Mouse (Mus musculus): ENCODE measurements at regions not wholly inside any gene's neighbourhood (a gene's known extent, or its start where the extent isn't known, plus 50 kb on each side); places are given as distances from the start of the nearest gene placed in this dataset.
"Not testable (repeated sequence)": the region's sequence is repeated elsewhere in the genome, so short reads cannot be mapped to it uniquely, and the experiment has no call there.

- no peak for DNase-seq (ENCODE audit: low spot score in 2 of 2)
Measured at GRCm38 (mm10) chr10:111626009-111626408, 119.9 kb downstream of the Phlda1 start.

GRCm38 (mm10) chr10:111636283-111636682 lies 130.2 kb downstream of the Phlda1 start:
- no peak for DNase-seq (ENCODE audit: low spot score in 2 of 2)

GRCm38 (mm10) chr10:111637084-111637735 lies 131.1 kb downstream of the Phlda1 start:
- DNase-seq (ENCODE audit: low spot score in 2 of 2) = no peak

GRCm38 (mm10) chr10:111639866-111640265 lies 133.8 kb downstream of the Phlda1 start:
- no peak for DNase-seq (ENCODE audit: low spot score in 2 of 2)

- DNase-seq (ENCODE audit: low spot score in 2 of 2) = no peak
Measured at GRCm38 (mm10) chr10:111642683-111643082, 136.6 kb downstream of the Phlda1 start.

- not testable (repeated sequence) for DNase-seq (ENCODE audit: low spot score in 2 of 2)
Measured at GRCm38 (mm10) chr10:111653773-111654172, 147.7 kb downstream of the Phlda1 start.

GRCm38 (mm10) chr10:111654364-111655226 lies 148.5 kb downstream of the Phlda1 start:
- DNase-seq (ENCODE audit: low spot score in 2 of 2) = no peak

GRCm38 (mm10) chr10:111658828-111659227 lies 152.7 kb downstream of the Phlda1 start:
- peak in 1 of 2 experiments; percentile 10 for DNase-seq (ENCODE audit: low spot score in 2 of 2)

- DNase-seq (ENCODE audit: low spot score in 2 of 2) = no peak
Measured at GRCm38 (mm10) chr10:111662665-111663064, 156.6 kb downstream of the Phlda1 start.

GRCm38 (mm10) chr10:111665834-111666233 lies 159.7 kb downstream of the Phlda1 start:
- peak in 1 of 2 experiments; percentile 7 for DNase-seq (ENCODE audit: low spot score in 2 of 2)

- no peak for DNase-seq (ENCODE audit: low spot score in 2 of 2)
Measured at GRCm38 (mm10) chr10:111666963-111667362, 160.9 kb downstream of the Phlda1 start.

- no peak for DNase-seq (ENCODE audit: low spot score in 2 of 2)
Measured at GRCm38 (mm10) chr10:111668639-111669038, 162.6 kb downstream of the Phlda1 start.

GRCm38 (mm10) chr10:111669658-111670057 lies 163.6 kb downstream of the Phlda1 start:
- no peak for DNase-seq (ENCODE audit: low spot score in 2 of 2)

GRCm38 (mm10) chr10:111670666-111671065 lies 164.6 kb downstream of the Phlda1 start:
- DNase-seq (ENCODE audit: low spot score in 2 of 2) = no peak

GRCm38 (mm10) chr10:111672454-111673316 lies 166.6 kb downstream of the Phlda1 start:
- DNase-seq (ENCODE audit: low spot score in 2 of 2) = no peak

- no peak for DNase-seq (ENCODE audit: low spot score in 2 of 2)
Measured at GRCm38 (mm10) chr10:111673317-111673610, 167.2 kb downstream of the Phlda1 start.

- DNase-seq (ENCODE audit: low spot score in 2 of 2) = no peak
Measured at GRCm38 (mm10) chr10:111676255-111676654, 170.2 kb downstream of the Phlda1 start.

GRCm38 (mm10) chr10:111680919-111681318 lies 174.8 kb downstream of the Phlda1 start:
- DNase-seq (ENCODE audit: low spot score in 2 of 2) = no peak

GRCm38 (mm10) chr10:111684409-111685346 lies 178.6 kb downstream of the Phlda1 start:
- DNase-seq (ENCODE audit: low spot score in 2 of 2) = no peak

- DNase-seq (ENCODE audit: low spot score in 2 of 2) = no peak
Measured at GRCm38 (mm10) chr10:111686585-111686984, 180.5 kb downstream of the Phlda1 start.

- DNase-seq (ENCODE audit: low spot score in 2 of 2) = no peak
Measured at GRCm38 (mm10) chr10:111689587-111689986, 183.5 kb downstream of the Phlda1 start.
